Mouse (Mus musculus): ENCODE measurements around the gene Decr2.
A peak's percentile ranks its signal among the peaks of the same experiment; 100 is the strongest.

The Decr2 gene

DNA sequence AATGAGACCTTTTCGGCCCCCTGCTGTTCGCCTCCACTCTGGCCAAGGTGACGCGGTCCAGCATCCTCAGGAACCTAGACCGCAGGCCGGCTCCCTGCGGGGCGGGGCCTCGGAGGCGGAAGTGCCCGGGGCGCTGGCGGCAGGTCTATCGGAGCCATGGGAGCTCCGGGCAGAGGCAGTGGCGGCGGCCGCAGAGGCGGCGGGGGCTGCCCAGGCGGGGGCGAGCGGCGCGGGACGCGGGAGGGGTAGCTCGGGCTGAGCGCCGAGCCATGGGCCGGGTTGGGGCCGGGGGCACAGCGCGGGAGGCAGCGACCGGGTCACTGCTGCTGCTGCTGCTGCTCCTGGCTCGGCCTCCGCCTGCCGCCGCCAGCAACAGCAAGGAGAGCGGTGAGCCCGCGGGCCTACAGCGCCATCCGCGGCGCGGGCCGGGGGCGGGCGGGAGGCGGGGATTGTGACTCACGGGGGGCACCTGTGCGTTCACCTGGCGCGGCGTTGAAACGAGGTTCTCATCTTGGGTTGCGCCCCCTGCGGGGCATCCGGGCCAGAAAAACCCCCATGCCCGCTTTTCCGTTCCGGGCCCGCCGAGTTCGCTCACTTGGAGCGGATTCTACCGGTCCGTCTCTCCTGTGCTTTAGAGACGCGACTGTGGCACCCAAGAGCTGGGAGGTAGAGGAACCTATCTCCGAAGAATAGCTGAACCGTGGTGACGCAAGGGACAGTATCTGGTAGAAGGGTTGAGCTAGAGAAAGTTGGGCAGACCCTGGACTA lies 23.2 kb upstream of the Decr2 start, which contains the start of gene Tmem8:
Gene Tmem8 (plus strand): TSS at position 119 of the 768 bp plus-strand sequence.
- peak; percentile 82 to 83 for DNase-seq

GRCm38 (mm10) chr17:26112751-26113150 lies 22.6 kb upstream of the Decr2 start:
- no peak for DNase-seq

DNA sequence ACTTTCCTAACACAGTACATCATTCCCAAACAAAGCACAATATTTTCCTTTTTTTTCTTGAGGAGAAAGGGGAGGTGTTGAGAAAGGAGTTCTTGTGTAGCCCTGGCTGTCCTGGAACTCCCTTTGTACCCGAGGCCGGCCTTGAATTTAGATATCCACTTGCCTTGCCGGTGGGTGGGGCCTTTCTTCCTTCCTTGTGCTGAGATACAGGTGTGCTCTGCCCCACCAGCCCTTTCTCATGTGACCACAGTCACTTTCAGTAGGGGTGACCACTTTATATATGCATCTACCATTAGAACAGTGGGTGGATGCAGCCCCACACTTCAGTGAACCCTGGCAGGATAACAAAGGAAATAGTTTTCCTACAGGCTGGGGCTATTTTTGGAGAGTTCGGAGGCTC lies 21.6 kb upstream of the Decr2 start:
- no peak for DNase-seq

DNA sequence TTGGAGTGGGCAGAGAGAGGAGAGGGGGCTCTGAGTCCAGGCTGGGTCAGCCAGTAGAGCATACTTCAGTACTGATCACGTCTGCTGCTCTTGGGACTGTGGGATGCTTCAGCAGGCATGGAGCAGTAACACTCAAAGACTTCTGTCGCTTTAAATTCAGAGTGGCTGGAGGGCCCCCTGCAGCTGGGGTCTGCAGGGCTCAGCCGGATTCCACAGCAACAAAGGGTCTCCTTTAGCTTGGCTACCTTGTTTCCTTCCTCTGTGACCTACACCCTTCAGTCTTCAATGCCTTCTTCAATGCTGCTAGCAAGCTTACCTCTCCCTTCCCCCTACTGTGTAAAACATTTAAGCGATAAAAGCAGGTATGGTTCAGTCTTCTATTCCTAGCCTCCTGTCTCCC lies 20.9 kb upstream of the Decr2 start:
- DNase-seq = no peak

DNA sequence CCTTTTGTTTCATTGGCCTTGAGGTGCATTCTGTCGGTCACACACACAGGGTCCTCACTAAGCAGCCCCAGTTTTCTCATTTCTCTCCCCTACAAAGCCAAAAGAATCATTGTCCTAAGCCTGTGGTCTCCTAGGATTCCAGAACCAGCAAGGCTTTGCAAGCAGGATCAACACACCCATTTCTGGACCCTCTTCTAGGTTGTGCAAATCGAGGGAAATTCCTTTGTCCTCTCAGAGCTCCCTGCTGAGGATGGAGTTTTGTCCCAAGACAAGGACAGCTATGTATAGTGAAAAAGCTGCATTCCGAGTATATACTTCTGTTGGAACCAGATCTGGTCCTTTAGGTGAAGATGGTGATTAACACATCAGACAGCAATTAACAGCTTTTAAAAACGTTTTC lies 20.0 kb upstream of the Decr2 start:
- DNase-seq = no peak

- DNase-seq = no peak
These were observed 15.5 kb upstream of the Decr2 start for GRCm38 (mm10) chr17:26105619-26106018.

DNA sequence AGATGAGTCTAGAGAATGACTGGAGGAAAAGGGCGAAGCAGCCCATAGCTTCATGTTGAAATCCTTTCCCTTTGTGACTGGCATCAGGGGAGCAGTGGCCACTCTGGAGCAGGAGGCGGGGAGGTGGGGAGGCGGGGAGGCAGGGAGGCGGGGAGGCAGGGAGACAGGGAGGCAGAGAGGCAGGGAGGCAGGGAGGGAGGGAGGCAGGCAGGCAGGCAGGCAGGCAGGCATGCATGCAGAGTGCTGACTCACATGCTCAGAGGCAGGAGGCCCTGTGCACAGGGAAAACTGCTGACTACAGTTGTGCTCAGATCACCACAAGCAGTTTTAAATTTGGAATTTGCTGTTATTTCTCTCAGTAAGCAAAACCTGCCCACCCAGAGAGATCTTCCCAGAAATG lies 11.3 kb upstream of the Decr2 start:
- no peak for DNase-seq

- no peak for DNase-seq
These were observed 10.0 kb upstream of the Decr2 start for GRCm38 (mm10) chr17:26100166-26100565.

- peak in 1 of 2 experiments; percentile 49 for DNase-seq
These were observed 9.2 kb upstream of the Decr2 start for GRCm38 (mm10) chr17:26099316-26099715.

DNA sequence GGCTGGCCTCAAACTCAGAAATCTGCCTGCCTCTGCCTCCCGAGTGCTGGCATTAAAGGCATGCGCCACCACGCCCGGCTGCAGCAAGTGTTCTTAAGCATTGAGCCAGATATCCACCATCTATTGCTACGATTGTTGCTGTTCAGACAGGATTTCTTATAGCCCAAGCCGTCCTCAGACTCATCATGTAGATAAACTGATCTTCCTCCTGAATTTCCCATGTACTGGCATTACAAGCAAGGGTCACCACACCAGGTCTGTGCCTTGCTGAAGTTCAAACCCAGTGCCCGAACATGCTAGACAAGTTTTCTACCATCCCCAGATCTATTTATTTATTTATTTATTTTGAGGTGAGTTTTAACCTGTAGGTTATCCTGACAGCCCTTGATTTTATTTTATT lies 8.3 kb upstream of the Decr2 start:
- no peak for DNase-seq

DNA sequence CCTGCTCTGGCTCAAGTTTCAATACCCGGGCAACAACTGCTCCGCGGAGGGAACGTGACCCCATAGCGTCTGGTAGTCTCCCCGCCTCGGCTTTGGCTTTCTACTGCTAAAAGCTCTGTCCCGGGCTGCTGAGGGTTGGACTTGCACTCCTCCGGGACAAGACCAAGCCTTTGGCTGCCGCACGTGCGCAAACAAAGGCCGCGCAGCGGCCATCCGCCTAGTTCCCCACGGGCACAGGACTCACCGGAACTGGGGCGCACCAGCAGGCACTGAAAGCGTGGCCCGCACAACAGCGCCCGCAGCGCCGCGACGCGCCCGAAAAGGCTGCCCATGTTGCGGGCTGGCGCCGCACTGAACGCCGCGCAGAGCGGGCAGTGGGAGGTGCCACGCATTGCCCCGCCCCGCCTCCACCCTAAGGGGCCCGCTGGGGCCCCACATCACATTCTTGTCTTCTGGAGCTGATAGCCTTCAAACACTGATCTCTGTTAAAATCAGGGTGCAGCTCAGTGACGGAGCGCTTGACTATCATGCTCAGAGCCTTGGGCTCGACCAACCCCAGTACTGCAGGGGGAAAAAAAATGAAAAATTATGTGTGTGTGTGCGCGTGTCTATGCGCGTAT lies 5.1 kb upstream of the Decr2 start, which contains the start of gene Nme4:
Gene Nme4 (minus strand): TSS at position 482 of the 620 bp plus-strand sequence.
- peak; percentile 69 to 75 for DNase-seq

DNA sequence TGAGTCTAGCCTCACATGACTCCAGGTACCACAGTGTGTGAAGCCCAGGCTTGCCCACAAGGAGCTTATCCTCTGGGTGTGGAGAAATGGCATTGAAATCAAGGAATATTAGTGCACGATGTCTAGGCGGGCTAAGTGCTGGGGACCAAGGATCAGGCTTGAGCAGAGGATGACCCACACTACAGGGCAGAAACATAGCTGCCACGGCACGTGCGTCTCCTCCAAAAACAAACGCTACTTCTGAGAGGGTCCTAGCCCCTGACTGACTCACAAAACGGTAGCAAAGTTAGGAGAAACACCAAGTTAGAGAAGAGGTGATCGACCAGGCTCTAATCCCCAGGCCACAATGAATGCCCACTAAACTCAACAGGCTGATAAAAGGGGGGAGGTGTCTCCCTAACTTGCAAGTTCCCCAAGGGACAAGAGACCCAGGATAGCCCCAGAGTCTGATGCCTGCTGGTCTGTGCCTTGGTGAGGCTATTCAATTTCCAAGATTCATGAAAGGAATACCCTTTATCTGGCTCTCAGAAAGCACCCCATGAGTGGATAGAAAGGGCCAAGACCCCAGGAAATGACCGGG lies 4.5 kb upstream of the Decr2 start:
- DNase-seq = no peak

DNA sequence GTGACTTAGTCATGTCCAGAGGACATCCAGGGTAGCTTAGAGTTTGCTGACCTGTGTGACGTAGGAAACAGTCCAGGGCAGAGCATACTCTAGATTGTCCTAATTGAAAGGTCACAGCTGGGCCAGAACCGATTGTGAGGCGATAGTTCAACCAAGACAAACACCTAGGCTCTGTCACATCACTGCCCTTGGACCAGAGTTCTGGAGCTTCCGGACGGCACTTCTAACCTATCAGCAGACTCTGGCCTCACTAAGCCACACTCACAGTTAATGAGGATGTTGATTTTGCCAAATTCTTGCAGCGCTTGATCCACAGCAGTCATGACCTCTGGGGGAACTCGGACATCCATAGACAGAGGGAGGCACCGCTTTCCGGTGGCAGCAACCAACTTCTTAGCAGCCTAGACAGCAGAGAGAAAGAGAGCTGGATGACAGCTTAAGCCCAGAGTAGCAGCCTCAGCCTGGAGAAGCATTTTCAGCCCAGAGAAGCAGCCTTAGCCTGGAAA lies 3.0 kb downstream of the Decr2 start:
- no peak for DNase-seq

- DNase-seq = no peak
These were observed 9.3 kb downstream of the Decr2 start for GRCm38 (mm10) chr17:26080867-26081266.

GRCm38 (mm10) chr17:26078851-26079250 lies 11.3 kb downstream of the Decr2 start:
- DNase-seq = no peak

DNA sequence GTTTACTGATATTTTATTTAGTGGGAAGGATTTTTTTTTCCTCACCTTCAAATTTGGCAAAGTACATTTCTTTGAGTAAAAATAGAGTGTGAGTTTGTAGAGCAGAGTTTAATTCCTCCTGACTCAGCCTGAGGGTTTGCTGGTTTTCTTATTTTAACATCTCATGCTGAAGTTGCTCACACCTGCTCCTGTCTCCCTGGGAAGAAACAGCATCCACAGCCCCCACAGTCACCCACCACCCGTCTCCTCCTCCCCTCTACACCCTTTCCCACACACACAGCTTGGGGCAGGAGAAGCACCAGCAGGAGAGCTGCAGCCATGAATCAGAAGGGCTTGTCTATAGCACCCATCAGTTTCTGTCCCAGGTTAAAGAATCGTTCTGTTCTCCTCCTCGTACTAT lies 14.9 kb downstream of the Decr2 start:
- DNase-seq = no peak

DNA sequence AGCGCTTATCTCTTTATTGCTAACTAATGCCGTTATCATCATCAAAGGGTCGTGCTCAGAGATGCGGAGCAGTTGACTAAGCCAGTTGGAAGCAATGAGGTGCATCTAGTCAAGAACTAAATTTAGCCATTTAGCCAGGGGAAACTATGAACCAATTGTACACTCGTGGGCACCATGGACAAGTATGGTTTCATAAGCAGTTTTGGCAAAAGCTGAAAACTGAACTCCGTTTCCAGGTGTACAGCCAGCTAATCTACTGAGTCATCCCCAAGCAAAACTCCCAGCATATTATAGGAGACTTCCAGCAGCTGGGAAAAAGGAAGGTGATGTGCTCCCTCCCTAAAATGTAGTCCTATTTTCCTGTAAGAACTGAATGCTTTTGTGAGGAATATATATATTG lies 20.0 kb downstream of the Decr2 start:
- DNase-seq = no peak

- peak; percentile 90 to 94 for DNase-seq
These were observed 21.1 kb downstream of the Decr2 start, which contains the start of gene Rab11fip3 for GRCm38 (mm10) chr17:26068831-26069739. TSS of gene Rab11fip3 (minus strand) at chr17:26069555.

GRCm38 (mm10) chr17:26068024-26068830 lies 21.9 kb downstream of the Decr2 start:
- peak; percentile 46 to 51 for DNase-seq

- DNase-seq = no peak
These were observed 23.6 kb downstream of the Decr2 start for GRCm38 (mm10) chr17:26066488-26067020.

- DNase-seq = no peak
These were observed 25.2 kb downstream of the Decr2 start for GRCm38 (mm10) chr17:26064916-26065315.

All from cerebellum, postnatal 14 days (tissue).